Mouse (Mus musculus) embryonic facial prominence, embryonic 12.5 days (tissue): Measurements from ENCODE around the gene Tlx1. TPM values are rescaled to one million over a fixed set of nuclear protein-coding genes. Genes with fewer than 3 reads are reported as not detected.
A peak's percentile ranks its signal among the peaks of the same experiment; 100 is the strongest.

ENCODE experiments used
- ATAC-seq: fragments of 200-750 bp; cut with Nextera tagmentation; 2 replicates; pipeline ENCODE4 v1.8.0; 2017; ENCODE audit not compliant: insufficient number of reproducible peaks, insufficient read depth, low FRiP score, low TSS enrichment
- H3K27ac ChIP-seq: fragments of 300-500 bp; sonication (generic); 2 replicates; pipeline ENCODE4 v1.5.1; 2016; ENCODE audit warnings: mild to moderate bottlenecking
- H3K27me3 ChIP-seq: fragments of 300-500 bp; sonication (generic); 2 replicates; pipeline ENCODE4 v1.6.1; 2016; ENCODE audit warnings: mild to moderate bottlenecking, moderate library complexity
- H3K36me3 ChIP-seq: fragments of 300-500 bp; sonication (generic); 2 replicates; pipeline ENCODE4 v1.6.1; 2016; ENCODE audit warnings: mild to moderate bottlenecking
- H3K4me1 ChIP-seq: fragments of 300-500 bp; sonication (generic); 2 replicates; pipeline ENCODE4 v1.6.1; 2016
- H3K4me2 ChIP-seq: fragments of 300-500 bp; sonication (generic); replicated peaks from 2 replicates; pipeline ENCODE4 v1.6.1; 2016; ENCODE audit warnings: mild to moderate bottlenecking, moderate library complexity
- H3K4me3 ChIP-seq: fragments of 300-500 bp; sonication (generic); 2 replicates; pipeline ENCODE4 v1.5.1; 2016; ENCODE audit warnings: mild to moderate bottlenecking
- H3K9ac ChIP-seq: fragments of 300-500 bp; sonication (generic); 2 replicates; pipeline ENCODE4 v1.6.1; 2016; ENCODE audit warnings: mild to moderate bottlenecking, moderate library complexity
- H3K9me3 ChIP-seq: fragments of 300-500 bp; sonication (generic); 2 replicates; pipeline ENCODE4 v1.6.1; 2016; ENCODE audit warnings: mild to moderate bottlenecking, moderate library complexity
- WGBS: fragments of 180-500 bp; shearing (Covaris S2); methylation state at CpG from one replicate; pipeline ENCODE4 v1.1.7; 2016; 5-methylcytosine and 5-hydroxymethylcytosine counted together
- polyA plus RNA-seq: library from polyadenylated mRNA; unstranded; fragments of >200 nt; fragmentation: Nextera tagmentation; extraction: Ambion mirVana; gene quantifications from 2 replicates; pipeline ENCODE4 v1.2.1, GENCODE M21; 2016

Gene Tlx1
- polyA plus RNA-seq, 1 experiment from 2014 or later, result 2.8 TPM

- Histone ChIP-seq H3K9ac (no peak overlapping the region), H3K27ac (no peak overlapping the region), H3K4me2 (no peak overlapping the region), H3K36me3 (no peaks in the 10 kb centered on the region), H3K4me3 (no peak overlapping the region), H3K4me1 (peaks cover 18% of the 10 kb centered on the region; the same call in 1 of the 2 replicates), H3K27me3 (peaks cover 98% of the 10 kb centered on the region), H3K9me3 (no peaks in the 10 kb centered on the region)
- ATAC-seq, result no peak
- WGBS, result 2% methylated on average over 4 of the region's 4 CpGs
Observed at GRCm38 (mm10) chr19:45147071-45147470, 3.4 kb upstream of the Tlx1 start.

- ATAC-seq, result no peak
- H3K4me1 ChIP-seq, result peaks cover 22% of the 10 kb centered on the region; the same call in 1 of the 2 replicates
- no peak overlapping the region for H3K27ac ChIP-seq
- H3K4me2 ChIP-seq, result peak overlapping the region; percentile 46
- H3K9me3 ChIP-seq, result no peaks in the 10 kb centered on the region
- H3K36me3 ChIP-seq, result no peaks in the 10 kb centered on the region
- H3K4me3 ChIP-seq, result peak overlapping the region; percentile 31
- H3K9ac ChIP-seq, result peak overlapping the region; percentile 46; the same call in 1 of the 2 replicates
- peaks cover 96% of the 10 kb centered on the region for H3K27me3 ChIP-seq
- WGBS, result 1% methylated on average over 36 of the region's 36 CpGs
Observed at GRCm38 (mm10) chr19:45151361-45152182, 1.1 kb downstream of the Tlx1 start.

GRCm38 (mm10) chr19:45152183-45152650, 1.7 kb downstream of the Tlx1 start:
- H3K36me3 ChIP-seq, result no peaks in the 10 kb centered on the region
- no peak overlapping the region for H3K9ac ChIP-seq
- H3K9me3 ChIP-seq, result no peaks in the 10 kb centered on the region
- peaks cover 96% of the 10 kb centered on the region for H3K27me3 ChIP-seq
- H3K4me2 ChIP-seq, result 0 out of 2 replicates have a peak overlapping the region, but pooled peaks have one; percentile 11
- ATAC-seq, result no peak
- peak overlapping the region; percentile 13; the same call in 1 of the 2 replicates for H3K4me3 ChIP-seq
- peaks cover 22% of the 10 kb centered on the region; the same call in 1 of the 2 replicates for H3K4me1 ChIP-seq
- WGBS, result 7% methylated on average over 8 of the region's 8 CpGs
- no peak overlapping the region for H3K27ac ChIP-seq

GRCm38 (mm10) chr19:45153311-45154058, 3.0 kb downstream of the Tlx1 start:
- 0 out of 2 replicates have a peak overlapping the region, but pooled peaks have one; percentile 17 for H3K27ac ChIP-seq
- peak overlapping the region; percentile 23 for H3K4me3 ChIP-seq

GRCm38 (mm10) chr19:45154059-45154386, 3.5 kb downstream of the Tlx1 start:
- Histone ChIP-seq H3K4me1 (peaks cover 22% of the 10 kb centered on the region; the same call in 1 of the 2 replicates), H3K4me3 (peak overlapping the region; percentile 23), H3K9me3 (no peaks in the 10 kb centered on the region), H3K36me3 (no peaks in the 10 kb centered on the region), H3K27ac (0 out of 2 replicates have a peak overlapping the region, but pooled peaks have one; percentile 17), H3K9ac (peak overlapping the region; percentile 27; the same call in 1 of the 2 replicates), H3K27me3 (peaks cover 94% of the 10 kb centered on the region), H3K4me2 (peak overlapping the region; percentile 39)
- ATAC-seq, result no peak
- WGBS, result under 1% methylated on average over 24 of the region's 24 CpGs

More at GRCm38 (mm10) chr19:45153311-45154058, 3.0 kb downstream of the Tlx1 start:
- Histone ChIP-seq H3K9me3 (no peaks in the 10 kb centered on the region), H3K9ac (peak overlapping the region; percentile 27), H3K4me1 (peaks cover 22% of the 10 kb centered on the region; the same call in 1 of the 2 replicates), H3K36me3 (no peaks in the 10 kb centered on the region), H3K27me3 (peaks cover 94% of the 10 kb centered on the region), H3K4me2 (peak overlapping the region; percentile 39)
- WGBS, result 1% methylated on average over 44 of the region's 44 CpGs
- ATAC-seq, result no peak

- H3K27me3 ChIP-seq, result peaks cover 95% of the 10 kb centered on the region
- no peak overlapping the region for H3K9ac ChIP-seq
- H3K4me3 ChIP-seq, result peak overlapping the region; percentile 23; the same call in 1 of the 2 replicates
- H3K4me1 ChIP-seq, result peaks cover 22% of the 10 kb centered on the region; the same call in 1 of the 2 replicates
- H3K4me2 ChIP-seq, result peak overlapping the region; percentile 39
- H3K27ac ChIP-seq, result no peak overlapping the region
- H3K36me3 ChIP-seq, result no peaks in the 10 kb centered on the region
- under 1% methylated on average over 18 of the region's 18 CpGs for WGBS
- ATAC-seq, result no peak
- no peaks in the 10 kb centered on the region for H3K9me3 ChIP-seq
Observed at GRCm38 (mm10) chr19:45154521-45154920, 4.0 kb downstream of the Tlx1 start.

GRCm38 (mm10) chr19:45155141-45155790, 4.8 kb downstream of the Tlx1 start:
- Histone ChIP-seq H3K36me3 (no peaks in the 10 kb centered on the region), H3K4me2 (no peak overlapping the region), H3K27me3 (peaks cover 96% of the 10 kb centered on the region), H3K4me3 (no peak overlapping the region), H3K9me3 (no peaks in the 10 kb centered on the region), H3K9ac (no peak overlapping the region), H3K27ac (no peak overlapping the region), H3K4me1 (peaks cover 21% of the 10 kb centered on the region; the same call in 1 of the 2 replicates)
- ATAC-seq, result no peak
- WGBS, result 2% methylated on average over 15 of the region's 15 CpGs

GRCm38 (mm10) chr19:45155791-45156186, 5.3 kb downstream of the Tlx1 start:
- Histone ChIP-seq H3K9ac (no peak overlapping the region), H3K4me2 (0 out of 2 replicates have a peak overlapping the region, but pooled peaks have one; percentile 7), H3K27ac (no peak overlapping the region), H3K4me1 (peaks cover 16% of the 10 kb centered on the region; the same call in 1 of the 2 replicates), H3K27me3 (peaks cover 96% of the 10 kb centered on the region), H3K36me3 (no peaks in the 10 kb centered on the region), H3K9me3 (no peaks in the 10 kb centered on the region), H3K4me3 (no peak overlapping the region)
- under 1% methylated on average over 26 of the region's 26 CpGs for WGBS
- ATAC-seq, result no peak

- Histone ChIP-seq H3K4me1 (peaks cover 11% of the 10 kb centered on the region; the same call in 1 of the 2 replicates), H3K9ac (no peak overlapping the region), H3K27ac (no peak overlapping the region), H3K4me3 (no peak overlapping the region), H3K9me3 (no peaks in the 10 kb centered on the region), H3K4me2 (no peak overlapping the region), H3K36me3 (no peaks in the 10 kb centered on the region), H3K27me3 (peaks cover 96% of the 10 kb centered on the region)
- ATAC-seq, result no peak
- WGBS, result 8% methylated on average over 5 of the region's 5 CpGs
Observed at GRCm38 (mm10) chr19:45156381-45156780, 5.9 kb downstream of the Tlx1 start.

GRCm38 (mm10) chr19:45158201-45158600, 7.7 kb downstream of the Tlx1 start:
- 9% methylated on average over 4 of the region's 4 CpGs for WGBS
- no peak for ATAC-seq
- H3K4me3 ChIP-seq, result no peak overlapping the region
- H3K27ac ChIP-seq, result no peak overlapping the region
- no peaks in the 10 kb centered on the region for H3K9me3 ChIP-seq
- H3K4me2 ChIP-seq, result no peak overlapping the region
- H3K27me3 ChIP-seq, result peaks cover 96% of the 10 kb centered on the region
- H3K9ac ChIP-seq, result no peak overlapping the region
- peaks cover 11% of the 10 kb centered on the region; the same call in 1 of the 2 replicates for H3K4me1 ChIP-seq
- H3K36me3 ChIP-seq, result no peaks in the 10 kb centered on the region

GRCm38 (mm10) chr19:45158896-45159295, 8.4 kb downstream of the Tlx1 start:
- Histone ChIP-seq H3K9me3 (no peaks in the 10 kb centered on the region), H3K4me3 (no peak overlapping the region), H3K27me3 (peaks cover 96% of the 10 kb centered on the region), H3K9ac (no peak overlapping the region), H3K4me1 (peaks cover 7% of the 10 kb centered on the region; the same call in 1 of the 2 replicates), H3K4me2 (no peak overlapping the region), H3K36me3 (no peaks in the 10 kb centered on the region), H3K27ac (no peak overlapping the region)
- ATAC-seq, result no peak
- under 1% methylated on average over 20 of the region's 20 CpGs for whole genome bisulfite sequencing
